Mouse (Mus musculus): ENCODE data around the gene Nkx2-3. TPM values are rescaled to one million over a fixed set of nuclear protein-coding genes. Genes with fewer than 3 reads are reported as not detected.
A peak's percentile ranks its signal among the peaks of the same experiment; 100 is the strongest.

Nkx2-3 gene
- polyA plus RNA-seq, 1 experiment from 2014 or later = not detected

DNA sequence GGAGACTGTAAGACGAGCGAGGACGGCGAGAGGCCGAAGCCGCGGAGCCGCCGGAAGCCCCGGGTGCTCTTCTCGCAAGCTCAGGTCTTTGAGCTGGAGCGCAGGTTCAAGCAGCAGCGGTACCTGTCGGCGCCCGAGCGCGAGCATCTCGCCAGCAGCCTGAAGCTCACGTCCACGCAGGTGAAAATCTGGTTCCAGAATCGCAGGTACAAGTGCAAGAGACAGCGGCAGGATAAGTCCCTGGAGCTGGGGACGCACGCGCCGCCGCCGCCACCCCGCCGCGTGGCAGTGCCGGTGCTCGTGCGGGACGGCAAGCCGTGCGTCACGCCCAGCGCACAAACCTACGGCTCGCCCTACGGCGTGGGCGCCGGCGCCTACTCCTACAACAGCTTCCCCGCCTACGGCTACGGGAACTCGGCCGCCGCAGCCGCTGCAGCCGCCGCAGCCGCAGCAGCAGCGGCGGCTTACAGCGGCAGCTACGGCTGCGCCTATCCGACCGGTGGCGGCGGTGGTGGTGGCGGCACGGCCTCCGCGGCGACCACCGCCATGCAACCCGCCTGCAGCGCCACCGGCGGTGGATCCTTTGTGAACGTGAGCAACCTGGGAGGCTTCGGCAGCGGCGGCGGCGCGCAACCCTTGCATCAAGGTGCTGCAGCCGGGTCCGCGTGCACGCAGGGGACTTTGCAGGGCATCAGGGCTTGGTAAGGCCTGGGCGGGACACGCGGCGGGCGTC lies 2.4 kb downstream of the Nkx2-3 start:
- no peak overlapping the region for H3K9ac ChIP-seq
- ATAC-seq (ENCODE audit: borderline replicate concordance, extremely low read depth, low FRiP score, low TSS enrichment) = no peak; the same call in 1 of the 2 replicates
- H3K36me3 ChIP-seq = no peaks in the 10 kb centered on the region
- H3K9me3 ChIP-seq = no peaks in the 10 kb centered on the region
- peaks cover 100% of the 10 kb centered on the region for H3K27me3 ChIP-seq
- under 1% methylated on average over 85 of the region's 92 CpGs for WGBS
- peak overlapping the region; percentile 48 for H3K4me2 ChIP-seq
- H3K4me3 ChIP-seq = peak overlapping the region; percentile 25
- peaks cover 36% of the 10 kb centered on the region for H3K4me1 ChIP-seq
- H3K27ac ChIP-seq = no peak overlapping the region

DNA sequence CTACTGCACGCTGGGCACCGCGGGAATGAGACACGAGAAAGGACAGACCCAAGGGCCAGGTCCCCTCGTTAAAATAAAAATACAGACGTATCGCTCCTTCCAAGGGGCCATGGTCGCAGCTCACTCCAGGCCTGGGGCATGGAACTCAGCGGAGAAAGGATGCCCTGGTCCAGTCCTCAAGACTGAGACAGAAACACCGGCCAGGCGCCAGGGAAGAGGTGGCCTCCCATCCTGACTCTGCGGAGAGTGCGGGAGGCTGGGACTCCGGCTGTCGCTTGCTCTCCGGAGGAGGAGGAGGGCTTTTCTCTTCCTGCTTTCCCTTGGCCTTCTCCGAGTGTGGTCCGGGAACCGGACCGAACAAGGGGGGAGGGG lies 2.9 kb downstream of the Nkx2-3 start:
- peaks cover 36% of the 10 kb centered on the region for H3K4me1 ChIP-seq
- H3K4me2 ChIP-seq = peak overlapping the region; percentile 48
- H3K27ac ChIP-seq = no peak overlapping the region
- no peak overlapping the region for H3K9ac ChIP-seq
- ATAC-seq (ENCODE audit: borderline replicate concordance, extremely low read depth, low FRiP score, low TSS enrichment) = no peak
- H3K4me3 ChIP-seq = peak overlapping the region; percentile 25
- no peaks in the 10 kb centered on the region for H3K9me3 ChIP-seq
- H3K27me3 ChIP-seq = peaks cover 100% of the 10 kb centered on the region
- under 1% methylated on average over 20 of the region's 20 CpGs for WGBS
- H3K36me3 ChIP-seq = no peaks in the 10 kb centered on the region

- Histone ChIP-seq H3K36me3 (no peaks in the 10 kb centered on the region), H3K4me2 (peak overlapping the region; percentile 48), H3K27me3 (peaks cover 100% of the 10 kb centered on the region), H3K27ac (no peak overlapping the region), H3K9ac (no peak overlapping the region), H3K9me3 (no peaks in the 10 kb centered on the region), H3K4me3 (peak overlapping the region; percentile 25; the same call in 1 of the 2 replicates), H3K4me1 (peaks cover 36% of the 10 kb centered on the region)
- 1% methylated on average over 33 of the region's 34 CpGs for WGBS
- no peak for ATAC-seq (ENCODE audit: borderline replicate concordance, extremely low read depth, low FRiP score, low TSS enrichment)
Observed at GRCm38 (mm10) chr19:43615571-43616414, 3.7 kb downstream of the Nkx2-3 start.

DNA sequence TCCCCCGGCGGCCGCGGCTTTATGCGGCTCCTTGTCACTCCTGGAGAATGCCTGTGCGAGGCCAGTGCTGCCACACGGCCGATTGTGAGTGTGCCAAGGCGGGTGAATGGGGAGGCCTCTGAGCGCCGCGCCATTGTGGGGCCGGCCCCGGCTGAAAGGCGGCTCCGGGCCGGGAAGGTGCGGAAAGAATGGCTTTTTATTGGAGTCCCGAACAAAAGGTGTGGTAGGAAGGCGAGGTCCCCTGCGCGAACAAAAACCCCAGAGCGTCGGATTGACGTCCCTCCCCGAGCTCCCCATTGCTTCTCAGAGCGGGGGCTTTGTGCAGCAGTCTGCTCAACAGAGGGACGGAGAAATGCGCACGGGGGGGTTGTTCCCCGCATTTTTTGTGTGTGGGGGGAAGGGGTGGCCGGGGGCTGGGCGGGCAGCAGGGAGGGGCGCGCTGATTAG lies 4.3 kb downstream of the Nkx2-3 start:
- Histone ChIP-seq H3K4me1 (peaks cover 36% of the 10 kb centered on the region), H3K9ac (no peak overlapping the region), H3K4me2 (peak overlapping the region; percentile 47), H3K27ac (no peak overlapping the region), H3K36me3 (no peaks in the 10 kb centered on the region), H3K4me3 (peak overlapping the region; percentile 23; the same call in 1 of the 2 replicates), H3K9me3 (no peaks in the 10 kb centered on the region), H3K27me3 (peaks cover 100% of the 10 kb centered on the region)
- WGBS = under 1% methylated on average over 35 of the region's 35 CpGs
- ATAC-seq (ENCODE audit: borderline replicate concordance, extremely low read depth, low FRiP score, low TSS enrichment) = no peak

- H3K4me1 ChIP-seq = peaks cover 36% of the 10 kb centered on the region
- under 1% methylated on average over 12 of the region's 12 CpGs for WGBS
- no peak overlapping the region for H3K4me2 ChIP-seq
- H3K9ac ChIP-seq = no peak overlapping the region
- H3K36me3 ChIP-seq = no peaks in the 10 kb centered on the region
- peaks cover 100% of the 10 kb centered on the region for H3K27me3 ChIP-seq
- no peak overlapping the region for H3K4me3 ChIP-seq
- H3K9me3 ChIP-seq = no peaks in the 10 kb centered on the region
- ATAC-seq (ENCODE audit: borderline replicate concordance, extremely low read depth, low FRiP score, low TSS enrichment) = no peak
- H3K27ac ChIP-seq = no peak overlapping the region
Observed at GRCm38 (mm10) chr19:43616889-43617288, 4.8 kb downstream of the Nkx2-3 start.

DNA sequence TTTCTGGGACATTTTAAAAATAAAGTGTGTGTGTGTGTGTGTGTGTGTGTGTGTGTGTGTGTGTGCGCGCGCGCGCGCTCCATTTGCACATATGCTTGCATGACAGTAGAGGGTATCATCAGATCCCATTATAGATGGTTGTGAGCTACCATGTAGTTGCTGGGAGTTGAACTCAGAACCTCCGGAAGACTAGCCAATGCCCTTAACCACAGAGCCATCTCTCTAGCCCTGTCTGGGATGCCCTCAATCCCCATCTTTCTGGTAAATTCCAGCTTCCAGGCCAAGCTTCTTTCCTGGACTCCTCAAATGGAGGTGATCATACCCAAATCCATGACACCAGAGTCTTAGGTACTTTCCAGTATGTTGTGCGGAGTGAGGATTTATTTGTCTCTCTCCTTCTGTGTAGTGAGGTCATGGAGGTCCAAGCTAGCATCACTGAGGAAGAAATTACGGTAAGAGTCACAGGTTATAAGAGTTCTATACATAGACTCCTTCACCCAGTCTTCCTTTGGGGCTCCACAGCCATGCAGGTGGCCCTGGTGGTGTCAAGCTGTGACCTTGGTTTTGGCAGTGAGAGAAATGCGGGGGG lies 5.7 kb downstream of the Nkx2-3 start:
- Histone ChIP-seq H3K9ac (no peak overlapping the region), H3K27me3 (peaks cover 100% of the 10 kb centered on the region), H3K4me2 (no peak overlapping the region), H3K9me3 (no peaks in the 10 kb centered on the region), H3K27ac (no peak overlapping the region), H3K36me3 (no peaks in the 10 kb centered on the region), H3K4me3 (no peak overlapping the region), H3K4me1 (peaks cover 27% of the 10 kb centered on the region)
- 36% methylated on average over 10 of the region's 10 CpGs for WGBS
- no peak for ATAC-seq (ENCODE audit: borderline replicate concordance, extremely low read depth, low FRiP score, low TSS enrichment)

DNA sequence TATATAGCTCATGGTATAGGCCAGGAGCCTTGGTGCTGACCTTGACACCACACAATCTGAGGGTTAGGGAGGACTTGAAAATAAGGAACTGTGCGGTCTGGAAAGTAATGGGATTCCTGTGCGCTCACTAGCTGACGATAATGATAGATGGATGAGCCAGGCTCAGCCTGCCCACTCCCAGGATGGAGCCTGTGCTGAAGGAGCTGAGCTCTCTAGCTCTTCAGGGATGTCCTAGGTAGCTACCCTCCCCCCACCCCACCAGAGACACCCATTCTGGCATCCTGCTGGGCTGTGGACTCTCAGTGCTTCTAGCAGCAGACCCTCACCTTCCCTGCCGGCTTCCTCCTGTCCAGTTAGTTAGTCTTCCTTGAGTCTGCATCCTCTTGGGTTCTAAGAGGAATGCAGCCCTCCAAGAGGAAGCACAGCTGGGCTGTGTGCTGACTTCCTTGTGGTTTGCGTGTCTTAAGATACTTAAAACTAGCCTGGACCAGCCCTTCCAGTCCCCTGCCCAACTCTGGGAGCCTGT lies 6.4 kb downstream of the Nkx2-3 start:
- H3K36me3 ChIP-seq = no peaks in the 10 kb centered on the region
- no peak overlapping the region for H3K27ac ChIP-seq
- no peak overlapping the region for H3K9ac ChIP-seq
- no peaks in the 10 kb centered on the region for H3K9me3 ChIP-seq
- 5% methylated on average over 5 of the region's 5 CpGs for WGBS
- ATAC-seq (ENCODE audit: borderline replicate concordance, extremely low read depth, low FRiP score, low TSS enrichment) = no peak
- H3K27me3 ChIP-seq = peaks cover 100% of the 10 kb centered on the region
- peaks cover 27% of the 10 kb centered on the region for H3K4me1 ChIP-seq
- no peak overlapping the region for H3K4me3 ChIP-seq
- no peak overlapping the region for H3K4me2 ChIP-seq

GRCm38 (mm10) chr19:43619916-43620479 lies 7.9 kb downstream of the Nkx2-3 start:
- Histone ChIP-seq H3K4me1 (peaks cover 17% of the 10 kb centered on the region), H3K4me3 (no peak overlapping the region), H3K27me3 (peaks cover 100% of the 10 kb centered on the region), H3K36me3 (no peaks in the 10 kb centered on the region), H3K9me3 (no peaks in the 10 kb centered on the region), H3K27ac (no peak overlapping the region), H3K4me2 (no peak overlapping the region), H3K9ac (no peak overlapping the region)
- no peak for ATAC-seq (ENCODE audit: borderline replicate concordance, extremely low read depth, low FRiP score, low TSS enrichment)
- WGBS = 5% methylated on average over 18 of the region's 18 CpGs

- Histone ChIP-seq H3K4me2 (no peak overlapping the region), H3K27me3 (peaks cover 61% of the 10 kb centered on the region), H3K9me3 (no peaks in the 10 kb centered on the region), H3K27ac (no peak overlapping the region), H3K4me1 (no peaks in the 10 kb centered on the region), H3K9ac (no peak overlapping the region), H3K4me3 (no peak overlapping the region), H3K36me3 (no peaks in the 10 kb centered on the region)
- ATAC-seq (ENCODE audit: borderline replicate concordance, extremely low read depth, low FRiP score, low TSS enrichment) = no peak
- WGBS = 44% methylated on average over 4 of the region's 4 CpGs
Observed at GRCm38 (mm10) chr19:43623913-43624312, 11.8 kb downstream of the Nkx2-3 start.

- Histone ChIP-seq H3K4me1 (no peaks in the 10 kb centered on the region), H3K9ac (no peak overlapping the region), H3K4me2 (no peak overlapping the region), H3K27me3 (peaks cover 48% of the 10 kb centered on the region), H3K9me3 (no peaks in the 10 kb centered on the region), H3K27ac (no peak overlapping the region), H3K36me3 (no peaks in the 10 kb centered on the region), H3K4me3 (no peak overlapping the region)
- WGBS = 29% methylated on average over 3 of the region's 3 CpGs
- ATAC-seq (ENCODE audit: borderline replicate concordance, extremely low read depth, low FRiP score, low TSS enrichment) = no peak
Observed at GRCm38 (mm10) chr19:43626160-43626559, 14.0 kb downstream of the Nkx2-3 start.

DNA sequence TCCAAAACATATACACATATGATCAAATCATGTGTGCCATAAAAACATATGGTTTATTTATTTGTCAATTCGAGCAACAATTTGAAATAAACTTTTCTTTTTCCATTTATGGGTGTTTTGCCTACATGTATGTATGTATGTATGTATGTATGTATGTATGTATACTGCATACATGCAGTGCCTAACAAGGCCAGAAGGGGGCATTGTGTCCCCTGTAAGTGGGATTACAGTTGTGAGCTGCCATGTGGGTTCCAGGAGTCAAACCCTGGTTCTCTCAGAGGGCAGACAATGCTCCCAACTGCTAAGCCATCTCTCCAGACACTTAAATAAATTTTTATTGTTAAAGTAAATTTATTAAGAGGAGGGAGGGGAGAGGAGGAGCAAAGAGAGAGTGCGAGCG lies 15.2 kb downstream of the Nkx2-3 start:
- peaks cover 36% of the 10 kb centered on the region for H3K27me3 ChIP-seq
- no peak overlapping the region for H3K9ac ChIP-seq
- no peak overlapping the region for H3K27ac ChIP-seq
- H3K4me2 ChIP-seq = no peak overlapping the region
- 84% methylated on average over 3 of the region's 3 CpGs for WGBS
- H3K4me1 ChIP-seq = no peaks in the 10 kb centered on the region
- H3K9me3 ChIP-seq = no peaks in the 10 kb centered on the region
- no peaks in the 10 kb centered on the region for H3K36me3 ChIP-seq
- H3K4me3 ChIP-seq = no peak overlapping the region
- no peak for ATAC-seq (ENCODE audit: borderline replicate concordance, extremely low read depth, low FRiP score, low TSS enrichment)

Measured in lung, embryonic 15.5 days (tissue).